Mouse (Mus musculus) gastrocnemius, adult 2 months (tissue): ENCODE results near the gene Hist1h1t. TPM values are rescaled to one million over a fixed set of nuclear protein-coding genes. Genes with fewer than 3 reads are reported as not detected.
"Not testable (repeated sequence)": the region's sequence is repeated elsewhere in the genome, so short reads cannot be mapped to it uniquely, and the experiment has no call there.

Experiments used
- DNase-seq: peaks from one replicate; pipeline ENCODE4 v3.0.0; 2022
- H3K27ac ChIP-seq: fragments of 200-600 bp; 2 replicates; pipeline ENCODE4 v1.8.1; 2022; ENCODE audit warnings: mild to moderate bottlenecking
- H3K4me3 ChIP-seq: fragments of 200-600 bp; 2 replicates; pipeline ENCODE4 v1.8.1; 2022; ENCODE audit warnings: mild to moderate bottlenecking, moderate library complexity
- CTCF ChIP-seq: fragments of 200-600 bp; IDR thresholded peaks from 2 replicates; pipeline ENCODE4 v1.8.1; 2022; ENCODE audit warnings: antibody characterized with exemption, mild to moderate bottlenecking, moderate library complexity
- intact Hi-C: fragments of 180-260 bp; cut with DNase I; formaldehyde crosslinking; loops from one replicate; pipeline ENCODE4 v1.15.1; 2025
- long read RNA-seq, 2 experiments: library from polyadenylated mRNA; stranded (forward); transcript quantifications; one replicate each; pipeline ENCODE4 v2.0.0; 2021
- total RNA-seq, 2 experiments: library from RNA; stranded (reverse); gene quantifications; 2 replicates each; pipeline ENCODE4 v1.2.3; 2021

Gene Hist1h1t
- not detected for total RNA-seq
- long read RNA-seq, experiment 1: 0 reads
- long read RNA-seq, experiment 2: 0 reads

DNA sequence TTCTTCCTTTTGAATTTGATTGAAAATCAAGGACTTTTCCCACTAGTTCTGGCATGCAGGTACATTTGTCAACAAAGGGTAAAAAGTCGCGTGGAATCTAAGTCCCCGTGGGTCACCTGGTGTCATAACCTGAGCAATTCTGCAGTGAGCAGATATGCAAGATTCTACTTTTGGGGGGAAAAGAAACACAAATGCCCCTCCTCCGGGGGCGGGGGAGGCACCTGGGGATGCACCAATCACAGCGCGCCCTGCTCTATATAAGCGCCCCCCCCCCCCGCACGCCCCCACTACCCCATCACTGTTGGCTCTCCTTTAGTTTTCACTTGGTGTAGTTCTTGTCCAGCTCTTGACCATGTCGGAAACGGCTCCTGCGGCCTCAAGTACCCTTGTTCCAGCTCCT lies at the start of gene Hist1h1t:
Hist1h1t (plus strand) TSS at position 301 of the 400 bp plus-strand sequence.
- H3K4me3 ChIP-seq: no peak within 1 kb of the TSS
- intact Hi-C loops: loop anchor here (5.0 kb wide), 2 partner anchors 73 to 113 kb away; partner anchors contain the start of genes Hist1h1e, Hist1h2be and Hist1h4d

DNA sequence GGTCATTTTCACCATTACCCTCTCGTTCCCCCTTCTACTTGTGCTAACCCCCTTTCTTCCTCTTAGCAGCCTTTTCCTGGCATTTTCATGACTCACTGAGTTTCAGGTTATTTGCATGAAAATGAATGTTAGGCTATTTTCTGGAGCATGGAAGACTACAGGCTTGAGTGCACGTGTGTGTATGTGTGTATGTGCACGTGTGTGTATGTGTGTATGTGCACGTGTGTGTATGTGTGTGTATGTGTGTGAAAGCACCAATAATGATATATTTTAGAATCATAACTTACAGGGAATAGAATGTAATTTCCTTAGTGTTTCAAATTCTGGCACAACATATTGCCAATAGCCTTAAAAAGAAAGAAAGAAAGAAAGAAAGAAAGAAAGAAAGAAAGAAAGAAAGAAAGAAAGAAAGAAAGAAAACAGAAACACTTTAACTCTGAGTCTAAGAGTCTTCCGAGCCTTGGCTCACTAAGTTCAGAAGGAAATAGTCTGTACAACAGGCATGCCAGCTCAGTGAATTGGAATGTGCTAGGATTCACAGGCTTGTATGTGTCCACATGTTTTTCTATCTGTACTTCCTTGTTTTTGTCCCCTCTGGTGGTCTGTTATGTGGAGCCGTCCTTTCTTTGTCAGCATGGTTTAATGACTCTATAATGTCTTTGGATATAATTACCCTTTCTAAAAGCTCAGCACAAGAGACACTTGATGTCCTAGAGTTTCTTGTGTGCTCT lies 35.8 kb upstream of the Hist1h1t start:
- no peak for DNase-seq
- no peak overlapping the region for H3K4me3 ChIP-seq
- TF ChIP-seq CTCF: no peak
- intact Hi-C loops: no loop called here
- no peak overlapping the region for H3K27ac ChIP-seq

More for the DNA sequence above, at the start of gene Hist1h1t:
- no peak for DNase-seq
- no peak for TF ChIP-seq CTCF
- no peak within 1 kb of the TSS for H3K27ac ChIP-seq

DNA sequence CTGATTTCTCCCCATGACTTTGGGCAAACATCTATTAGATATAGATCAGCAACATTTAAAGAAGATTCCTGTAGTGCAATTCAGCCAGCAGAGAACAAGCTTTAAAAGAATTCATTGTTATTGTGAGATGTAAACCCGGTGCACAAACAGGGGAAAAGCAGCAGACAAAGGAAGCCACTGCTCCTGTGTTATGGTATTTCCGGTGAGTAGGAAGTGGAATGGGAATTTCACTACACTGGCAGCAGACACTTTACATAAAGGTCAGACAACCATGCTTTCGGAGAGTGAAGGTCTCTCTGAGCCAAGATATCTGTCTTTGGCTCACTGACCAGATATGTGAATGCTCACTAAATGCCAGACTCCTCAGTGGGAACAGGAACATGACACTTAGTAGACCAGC lies 33.1 kb upstream of the Hist1h1t start:
- intact Hi-C loops: no loop called here
- no peak for DNase-seq
- no peak for TF ChIP-seq CTCF
- no peak overlapping the region for H3K27ac ChIP-seq
- no peak overlapping the region for H3K4me3 ChIP-seq

DNA sequence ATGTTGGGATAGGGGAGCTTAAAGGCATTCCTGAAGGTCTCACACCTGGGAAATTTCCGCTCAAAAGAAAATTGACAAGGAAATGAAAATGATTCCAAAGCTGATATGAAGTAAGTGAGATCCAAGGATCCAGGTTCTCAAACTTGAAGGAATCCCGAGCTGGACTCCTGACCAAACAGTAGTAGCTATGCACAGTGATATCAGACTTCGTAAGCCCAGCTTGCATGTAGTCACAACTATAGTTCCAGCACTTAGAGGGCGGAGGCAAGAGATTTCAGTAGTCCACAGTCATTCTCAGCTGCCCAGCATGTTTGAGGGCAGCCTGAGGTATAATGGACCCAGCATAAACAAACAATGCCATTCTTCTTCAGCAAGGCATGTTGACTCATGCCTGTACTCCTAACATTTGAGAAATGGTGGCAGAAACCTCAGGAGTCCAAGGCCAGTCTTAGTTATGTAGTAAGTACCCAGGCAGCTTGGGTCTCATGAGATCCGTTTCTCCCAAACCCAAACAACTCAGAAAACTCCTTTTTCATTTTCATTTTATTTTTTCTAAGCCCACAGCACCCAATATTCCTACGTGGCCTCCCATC lies 13.5 kb upstream of the Hist1h1t start:
- DNase-seq: no peak
- Histone ChIP-seq H3K4me3 (no peak overlapping the region), H3K27ac (no peak overlapping the region)
- no peak for TF ChIP-seq CTCF
- intact Hi-C loops: loop anchor here (5.0 to 10.0 kb wide), 6 partner anchors 53 to 1967 kb away; partner anchors contain the start of genes Abt1, Hist1h1c, Hist1h1e and Hist1h2ai

DNA sequence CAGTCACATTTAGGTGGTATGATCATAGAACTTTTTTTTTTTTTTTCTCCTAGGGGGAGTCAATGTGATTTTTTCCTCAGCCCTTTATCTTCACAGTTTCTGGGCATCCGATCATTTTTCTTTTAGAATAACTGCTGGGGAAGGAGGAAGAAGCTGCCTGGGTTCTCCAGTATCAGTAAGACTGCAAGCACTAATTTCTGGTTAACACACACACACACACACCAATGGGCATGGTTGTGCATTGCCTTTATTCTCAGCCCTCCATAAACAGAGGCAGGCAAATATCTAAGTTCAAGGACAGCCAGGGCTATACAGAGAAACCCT lies 13.0 kb upstream of the Hist1h1t start:
- H3K4me3 ChIP-seq: no peak overlapping the region
- DNase-seq: no peak
- no peak for TF ChIP-seq CTCF
- intact Hi-C loops: loop anchor here (5.0 to 10.0 kb wide), 6 partner anchors 52 to 1968 kb away; partner anchors contain the start of genes Abt1, Hist1h1c, Hist1h1e and Hist1h2ai
- no peak overlapping the region for H3K27ac ChIP-seq

DNA sequence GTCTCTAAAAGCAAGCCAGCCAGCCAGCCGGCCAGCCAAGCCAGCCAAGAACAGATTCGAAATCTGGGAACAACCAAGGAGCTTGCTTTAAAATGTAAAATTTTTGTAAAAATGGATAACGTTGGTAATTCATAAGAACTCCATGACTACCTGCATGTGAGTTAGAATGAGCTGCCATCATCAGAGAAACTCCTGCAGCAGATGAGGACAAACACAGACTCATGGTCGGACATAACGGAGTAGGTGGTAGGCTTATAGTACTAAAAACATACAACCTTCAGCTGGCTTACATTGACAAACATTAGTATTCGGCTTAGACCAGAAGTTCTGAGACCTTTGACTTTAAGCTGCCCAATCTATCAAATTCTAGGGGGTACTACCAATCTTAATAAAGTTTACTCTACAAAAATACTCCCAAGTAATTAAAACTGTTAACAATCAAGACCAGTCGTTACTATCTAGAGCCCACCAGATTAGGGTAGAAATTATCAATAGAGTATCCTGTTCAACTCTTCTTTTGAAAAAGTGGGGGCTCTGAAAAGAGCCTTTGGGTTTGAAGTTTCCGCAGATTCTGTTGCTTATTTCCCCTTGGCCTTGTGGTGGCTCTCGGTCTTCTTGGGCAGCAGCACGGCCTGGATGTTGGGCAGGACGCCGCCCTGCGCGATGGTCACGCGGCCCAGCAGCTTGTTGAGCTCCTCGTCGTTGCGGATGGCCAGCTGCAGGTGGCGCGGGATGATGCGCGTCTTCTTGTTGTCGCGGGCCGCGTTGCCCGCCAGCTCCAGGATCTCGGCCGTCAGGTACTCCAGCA lies 12.5 kb upstream of the Hist1h1t start:
- not testable (repeated sequence) for DNase-seq
- peak overlapping the region; percentile 83 for H3K4me3 ChIP-seq
- intact Hi-C loops: loop anchor here (5.0 to 10.0 kb wide), 6 partner anchors 52 to 1968 kb away; partner anchors contain the start of genes Abt1, Hist1h1c, Hist1h1e and Hist1h2ai
- H3K27ac ChIP-seq: peak overlapping the region; percentile 86

DNA sequence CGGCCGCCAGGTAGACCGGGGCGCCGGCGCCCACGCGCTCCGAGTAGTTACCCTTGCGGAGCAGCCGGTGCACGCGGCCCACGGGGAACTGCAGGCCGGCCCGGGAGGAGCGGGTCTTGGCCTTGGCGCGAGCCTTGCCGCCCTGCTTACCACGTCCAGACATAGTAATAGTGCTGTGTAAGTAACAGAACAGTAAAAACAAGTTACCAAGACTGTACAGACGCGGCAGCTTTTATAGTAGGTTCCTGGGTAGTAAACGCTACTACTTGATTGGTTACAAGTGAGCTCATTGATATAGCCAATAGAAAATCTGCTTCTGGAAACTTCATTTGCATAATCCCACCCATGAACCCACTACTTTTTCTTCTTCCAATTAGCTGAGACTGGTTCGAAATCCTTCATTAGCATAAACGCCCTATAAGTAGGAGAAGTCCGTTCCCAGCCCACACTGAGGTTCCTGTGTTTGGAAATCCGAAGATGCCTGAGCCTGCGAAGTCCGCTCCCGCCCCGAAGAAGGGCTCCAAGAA lies 11.8 kb upstream of the Hist1h1t start, which contains the start of the genes Hist1h2ac and Hist1h2bc:
Hist1h2ac (minus strand) TSS at position 194 of the 527 bp plus-strand sequence.
Hist1h2bc (plus strand) TSS at position 445 of the 527 bp plus-strand sequence.
- DNase-seq: peak; percentile 72
- TF ChIP-seq CTCF: no peak
- peak within 1 kb of the TSS; percentile 94 for H3K27ac ChIP-seq
- intact Hi-C loops: loop anchor here (5.0 to 10.0 kb wide), 6 partner anchors 51 to 1969 kb away; partner anchors contain the start of genes Abt1, Hist1h1c, Hist1h1e and Hist1h2ai
- peak within 1 kb of the TSS; percentile 83 for H3K4me3 ChIP-seq

DNA sequence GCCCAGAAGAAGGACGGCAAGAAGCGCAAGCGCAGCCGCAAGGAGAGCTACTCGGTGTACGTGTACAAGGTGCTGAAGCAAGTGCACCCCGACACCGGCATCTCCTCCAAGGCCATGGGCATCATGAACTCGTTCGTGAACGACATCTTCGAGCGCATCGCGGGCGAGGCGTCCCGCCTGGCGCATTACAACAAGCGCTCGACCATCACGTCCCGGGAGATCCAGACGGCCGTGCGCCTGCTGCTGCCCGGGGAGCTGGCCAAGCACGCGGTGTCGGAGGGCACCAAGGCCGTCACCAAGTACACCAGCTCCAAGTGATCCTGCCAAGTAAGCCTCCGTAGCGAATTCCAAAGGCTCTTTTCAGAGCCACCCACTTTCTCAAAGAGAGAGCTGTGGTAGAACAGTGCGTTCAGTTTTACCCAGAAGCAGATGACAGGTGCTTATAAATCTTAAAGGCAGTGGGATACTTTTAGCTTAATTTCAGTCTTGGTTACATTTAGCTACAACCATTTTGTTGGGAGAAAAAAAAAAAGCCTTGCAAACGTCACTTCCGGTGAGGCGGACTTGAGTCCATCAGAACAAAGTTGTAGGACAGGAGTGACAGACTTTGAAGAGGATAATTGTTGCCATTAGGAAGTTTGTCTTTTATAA lies 11.2 kb upstream of the Hist1h1t start:
- peak; percentile 37 for DNase-seq
- Histone ChIP-seq H3K4me3 (peak overlapping the region; percentile 83), H3K27ac (peak overlapping the region; percentile 94)
- intact Hi-C loops: loop anchor here (5.0 to 10.0 kb wide), 6 partner anchors 50 to 1970 kb away; partner anchors contain the start of genes Abt1, Hist1h1c, Hist1h1e and Hist1h2ai

DNA sequence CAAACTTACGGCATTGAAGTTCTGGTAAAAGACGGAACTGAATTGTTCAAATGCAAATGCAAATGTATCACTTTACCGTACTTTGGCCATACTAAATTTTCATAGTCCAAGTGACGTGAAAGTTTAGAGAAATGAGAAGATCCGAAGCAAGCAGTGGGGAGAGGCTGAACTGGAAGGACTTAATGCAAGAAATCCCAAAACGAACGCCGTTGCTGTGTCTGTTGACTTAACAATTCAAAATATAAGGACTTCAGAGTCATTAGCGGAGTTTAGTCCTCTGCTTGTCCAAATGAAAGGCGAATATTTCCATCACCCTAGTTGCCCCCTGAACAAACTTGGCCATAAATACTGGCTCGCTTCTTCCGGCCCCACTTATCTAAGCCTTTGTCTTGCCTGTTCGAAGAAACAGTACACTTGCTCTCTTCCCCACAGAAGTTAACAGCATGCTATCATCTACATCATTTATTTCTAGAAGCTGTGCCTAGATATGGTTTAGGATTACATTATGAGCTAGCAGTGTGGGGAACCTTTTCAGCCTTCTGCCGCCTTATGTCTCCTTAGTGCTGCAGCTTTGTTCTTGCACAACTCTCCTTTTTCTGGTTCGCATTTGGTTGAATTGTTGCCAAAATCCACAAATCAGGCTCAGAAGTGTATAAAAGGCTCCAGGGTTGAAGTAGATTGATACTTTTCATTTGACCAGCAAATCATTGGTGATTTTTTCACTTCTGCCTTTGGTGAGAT lies 10.3 kb upstream of the Hist1h1t start:
- intact Hi-C loops: loop anchor here (10.0 kb wide), 3 partner anchors 50 to 1970 kb away; partner anchors contain the start of genes Hist1h1c, Hist1h2ai, Hist1h2bl and Hist1h3h
- peak overlapping the region; percentile 94 for H3K27ac ChIP-seq
- no peak for TF ChIP-seq CTCF

DNA sequence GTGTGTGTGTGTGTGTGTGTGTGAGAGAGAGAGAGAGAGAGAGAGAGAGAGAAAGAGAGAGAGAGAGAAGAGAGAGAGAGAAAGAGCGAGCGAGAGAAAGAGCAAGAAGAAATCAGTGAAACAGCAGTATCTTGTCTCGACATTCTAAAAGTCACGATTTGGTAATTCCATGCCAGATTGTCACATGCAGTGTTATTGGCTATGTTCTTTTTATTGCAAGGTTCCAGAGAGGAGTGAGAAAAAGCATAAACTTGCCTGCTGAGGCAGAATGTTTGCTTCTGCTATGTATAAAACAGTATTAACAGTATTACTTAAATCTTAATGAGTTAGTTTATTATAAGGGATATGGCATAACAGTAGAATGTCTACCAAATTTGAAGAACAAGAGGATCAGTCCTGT lies 9.6 kb upstream of the Hist1h1t start:
- TF ChIP-seq CTCF: no peak
- Histone ChIP-seq H3K4me3 (peak overlapping the region; percentile 83), H3K27ac (no peak overlapping the region; the same call in 1 of the 2 replicates)
- no peak for DNase-seq
- intact Hi-C loops: loop anchor here (10.0 kb wide), 3 partner anchors 49 to 1971 kb away; partner anchors contain the start of genes Hist1h1c, Hist1h2ai, Hist1h2bl and Hist1h3h

More for the DNA sequence above, 10.3 kb upstream of the Hist1h1t start:
- no peak for DNase-seq
- H3K4me3 ChIP-seq: peak overlapping the region; percentile 83

DNA sequence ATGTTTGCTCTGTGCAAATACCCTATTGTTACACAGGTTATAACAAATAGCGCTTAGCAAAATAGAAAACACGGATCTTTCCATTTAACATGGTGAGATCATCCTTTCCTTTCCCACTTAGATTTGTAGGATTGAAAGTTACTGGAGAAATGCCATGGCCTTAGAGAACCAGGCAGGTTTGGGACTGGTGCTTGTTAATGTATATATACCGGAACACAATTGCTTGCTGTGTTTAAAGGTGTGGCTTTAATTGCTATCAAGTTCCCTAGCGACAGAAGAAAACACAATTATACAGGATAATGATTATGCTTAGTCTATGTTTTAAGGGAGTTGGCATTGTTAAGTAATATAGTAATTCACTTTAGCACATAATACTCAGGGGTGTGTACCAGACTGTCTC lies 8.4 kb upstream of the Hist1h1t start:
- no peak for DNase-seq
- TF ChIP-seq CTCF: no peak
- intact Hi-C loops: loop anchor here (10.0 kb wide), 3 partner anchors 48 to 1972 kb away; partner anchors contain the start of genes Hist1h1c, Hist1h2ai, Hist1h2bl and Hist1h3h
- H3K27ac ChIP-seq: no peak overlapping the region
- no peak overlapping the region for H3K4me3 ChIP-seq
